Mouse (Mus musculus): ENCODE measurements at regions not wholly inside any gene's neighbourhood (a gene's known extent, or its start where the extent isn't known, plus 50 kb on each side); places are given as distances from the start of the nearest gene placed in this dataset.

DNA sequence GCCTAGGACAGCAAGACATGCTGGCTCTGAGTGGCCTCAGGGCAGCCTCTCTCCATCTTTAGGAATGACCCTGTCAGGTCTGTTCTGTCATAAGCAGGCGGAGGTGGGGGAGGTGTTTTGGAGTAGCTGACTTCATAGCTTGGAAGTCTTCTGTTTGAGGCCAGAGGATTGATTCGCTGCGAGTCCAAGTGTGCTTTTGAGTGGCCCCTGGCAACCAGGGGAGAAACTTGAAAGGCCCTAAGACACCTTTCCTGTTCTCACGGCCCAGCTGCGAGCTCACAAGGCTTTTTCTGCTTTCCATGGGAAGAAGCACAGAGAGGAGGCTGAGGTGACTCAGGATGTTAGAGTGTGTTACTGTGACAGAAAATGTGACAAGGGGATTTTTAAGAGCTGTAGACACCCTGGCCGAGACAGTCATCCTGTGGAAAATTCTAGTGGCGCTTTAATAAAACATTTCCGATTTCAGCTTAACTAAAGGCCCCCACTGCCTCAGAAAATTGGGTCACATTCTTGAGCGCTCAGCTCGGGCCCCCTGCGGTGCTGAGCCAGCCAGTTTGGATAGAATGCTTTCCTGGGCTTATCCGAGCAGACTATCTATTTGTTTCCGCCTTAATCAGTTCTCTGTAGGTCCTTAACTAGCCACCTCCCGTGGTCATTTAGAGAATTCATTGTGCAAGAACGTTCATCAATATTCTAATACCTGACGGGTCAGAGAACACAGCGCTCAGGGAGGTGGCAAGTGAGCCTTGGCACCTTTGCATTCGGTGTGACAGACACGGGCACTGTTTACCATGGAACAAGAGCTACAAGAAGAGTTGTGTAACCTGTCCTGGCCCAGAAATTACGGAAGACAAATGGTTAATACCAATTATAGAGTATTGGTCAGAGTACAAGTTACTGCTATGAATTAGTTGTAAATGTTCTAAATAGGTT is 412.4 kb upstream of the Trpc7 start:
- TF ChIP-seq CTCF (IDR thresholded peaks at IDR 0.05; ENCODE audit: extremely low read depth, insufficient read depth, low read length) (no peak), POLR2A (IDR thresholded peaks at IDR 0.05; ENCODE audit: extremely low read depth, insufficient read depth, low read length) (no peak)

Data from cortical plate, adult 2 months (tissue).